ENCODE assay signal across 19 mouse cellular contexts in genomic region chr3:106515016-106515415, GRCm38 (mm10). TPM values are rescaled to one million over a fixed set of nuclear protein-coding genes. Genes with fewer than 3 reads are reported as not detected.
A peak's percentile ranks its signal among the peaks of the same experiment; 100 is the strongest.
DNase-seq lines count a peak whose midpoint lies in the region; ATAC-seq and TF ChIP-seq lines count a peak whose summit lies in the region.
"Had no signal": no experiment of that assay in that cellular context is flagged by ENCODE, and none has a peak within 500 bp of the region (broad histone marks: within the 10 kb centered on the region; RNA-seq: fewer than 3 reads in every experiment).

No protein-coding gene starts in this region.

- no peaks in the 10 kb centered on the region for H3K4me1 ChIP-seq in lung, postnatal 0 days (ENCODE audit: insufficient read depth, low read depth, low read length)
- no peaks in the 10 kb centered on the region for H3K4me1 ChIP-seq in lung, adult 2 months (ENCODE audit: control insufficient read depth, insufficient read depth, low read length)
- H3K4me1 ChIP-seq in liver, embryonic 12.5 days, result no peaks in the 10 kb centered on the region
- H3K4me1 ChIP-seq in liver, embryonic 15.5 days (replicated peaks), result no peaks in the 10 kb centered on the region
- H3K4me1 ChIP-seq: forebrain, embryonic 15.5 days; heart, embryonic 15.5 days; hindbrain, embryonic 13.5 days had no signal

- H3K27ac ChIP-seq in lung, postnatal 0 days (ENCODE audit: low read length), result peak overlapping the region; percentile 47; the same call in 1 of the 2 replicates
- H3K27ac ChIP-seq in liver, embryonic 12.5 days, result no peak overlapping the region
- H3K27ac ChIP-seq in liver, embryonic 15.5 days (replicated peaks), result no peak overlapping the region
- H3K27ac ChIP-seq: forebrain, embryonic 15.5 days; heart, adult 2 months; heart, embryonic 15.5 days; hindbrain, embryonic 13.5 days had no signal

- no peaks in the 10 kb centered on the region for H3K27me3 ChIP-seq in lung, postnatal 0 days (replicated peaks; ENCODE audit: insufficient read depth, low read length)
- H3K27me3 ChIP-seq in liver, embryonic 12.5 days (replicated peaks), result no peaks in the 10 kb centered on the region
- H3K27me3 ChIP-seq in liver, embryonic 15.5 days, result no peaks in the 10 kb centered on the region
- H3K27me3 ChIP-seq: CH12.LX; forebrain, embryonic 15.5 days; heart, embryonic 15.5 days; hindbrain, embryonic 13.5 days; Patski had no signal

- no peak for ATAC-seq in lung, postnatal 0 days
- ATAC-seq in liver, embryonic 12.5 days, result 0 out of 2 replicates have a peak, but pooled peaks have one; percentile 32
- peak; percentile 67 for ATAC-seq in liver, embryonic 15.5 days (ENCODE audit: insufficient read depth)
- ATAC-seq in inflammation-experienced regulatory T-cells, adult 6 months, result no peak
- ATAC-seq: activated CD4-positive, CD25-positive, alpha-beta regulatory T cell, adult 4 months; forebrain, embryonic 15.5 days; Patski had no signal

- H3K36me3 ChIP-seq in lung, postnatal 0 days (ENCODE audit: insufficient read depth, low read length), result no peaks in the 10 kb centered on the region
- H3K36me3 ChIP-seq in liver, embryonic 12.5 days, result no peaks in the 10 kb centered on the region
- peaks cover 3% of the 10 kb centered on the region; the same call in 1 of the 2 replicates for H3K36me3 ChIP-seq in liver, embryonic 15.5 days (replicated peaks)
- H3K36me3 ChIP-seq: forebrain, embryonic 15.5 days; heart, embryonic 15.5 days had no signal

- no peak for TF ChIP-seq EP300 in lung, postnatal 0 days (IDR thresholded peaks at IDR 0.05)

- peak; percentile 19 for DNase-seq in lung, postnatal 0 days (ENCODE audit: low spot score)
- no peak for DNase-seq in lung, adult 2 months
- no peak for DNase-seq in gastrocnemius, postnatal 14 days
- DNase-seq: adrenal gland, postnatal 14 days; cerebellum, adult 11-12 months; cerebellum, adult 9-11 months; gastrocnemius, postnatal 10 days; heart, adult 2 months; heart, postnatal 14 days had no signal

- no peak for TF ChIP-seq CTCF in lung, postnatal 0 days (IDR thresholded peaks at IDR 0.05)
- no peak for TF ChIP-seq CTCF in lung, adult 2 months (IDR thresholded peaks at IDR 0.05; ENCODE audit: insufficient read depth, low read length)

- H3K4me3 ChIP-seq in lung, postnatal 0 days (ENCODE audit: low read depth, low read length), result no peak overlapping the region
- H3K4me3 ChIP-seq in lung, adult 2 months (replicated peaks; ENCODE audit: extremely low read depth, low read depth, low read length), result no peak overlapping the region
- no peak overlapping the region for H3K4me3 ChIP-seq in liver, embryonic 12.5 days
- H3K4me3 ChIP-seq in liver, embryonic 15.5 days (replicated peaks), result no peak overlapping the region
- H3K4me3 ChIP-seq: forebrain, embryonic 15.5 days; heart, adult 2 months; heart, embryonic 15.5 days; hindbrain, embryonic 13.5 days had no signal

- no peak overlapping the region for H3K4me2 ChIP-seq in lung, postnatal 0 days (replicated peaks; ENCODE audit: low read depth, low read length)
- no peak overlapping the region for H3K4me2 ChIP-seq in liver, embryonic 12.5 days
- no peak overlapping the region for H3K4me2 ChIP-seq in liver, embryonic 15.5 days
- H3K4me2 ChIP-seq: forebrain, embryonic 15.5 days; heart, embryonic 11.5 days; heart, embryonic 15.5 days; hindbrain, embryonic 13.5 days had no signal

- H3K9ac ChIP-seq in lung, postnatal 0 days (replicated peaks; ENCODE audit: low read depth), result no peak overlapping the region
- no peak overlapping the region for H3K9ac ChIP-seq in liver, embryonic 12.5 days
- no peak overlapping the region for H3K9ac ChIP-seq in liver, embryonic 15.5 days
- H3K9ac ChIP-seq: forebrain, embryonic 15.5 days; heart, embryonic 15.5 days; hindbrain, embryonic 13.5 days had no signal

- intact Hi-C loops in gastrocnemius, postnatal 14 days (cut with DNase I; ENCODE audit: low total_unique reads), result no loop called here

- WGBS in lung, postnatal 0 days, result 62% methylated on average over 6 of the region's 6 CpGs
- 63% methylated on average over 6 of the region's 6 CpGs for whole genome bisulfite sequencing in lung, adult 2 months
- WGBS in liver, embryonic 12.5 days (ENCODE audit: insufficient replicate concordance), result 72% methylated on average over 6 of the region's 6 CpGs
- 70% methylated on average over 6 of the region's 6 CpGs for WGBS in liver, embryonic 15.5 days (ENCODE audit: insufficient replicate concordance)

- no peaks in the 10 kb centered on the region for H3K9me3 ChIP-seq in lung, postnatal 0 days (ENCODE audit: low read length)
- no peaks in the 10 kb centered on the region for H3K9me3 ChIP-seq in liver, embryonic 12.5 days (replicated peaks)
- no peaks in the 10 kb centered on the region for H3K9me3 ChIP-seq in liver, embryonic 15.5 days (replicated peaks)
- H3K9me3 ChIP-seq: forebrain, embryonic 15.5 days; heart, embryonic 15.5 days; hindbrain, embryonic 13.5 days had no signal

- no peak for TF ChIP-seq POLR2A in lung, adult 2 months (IDR thresholded peaks at IDR 0.05; ENCODE audit: borderline replicate concordance, extremely low read depth, low read depth, low read length)

RNA-seq across cellular contexts. Expression of gene Dram2, which starts 32.6 kb away (rescaled TPM):
- 155 and 168 TPM in 2 replicates for polyA plus RNA-seq in lung, postnatal 0 days (2015; fragmentation: Nextera tagmentation; extraction: Ambion mirVana)
- polyA plus RNA-seq in lung, adult 2 months (2012; rRNA removed), result 43.6 and 65.9 TPM in 2 replicates
- 23.9 and 24.9 TPM in 2 replicates for polyA plus RNA-seq in liver, embryonic 12.5 days (2016; fragmentation: Nextera tagmentation; extraction: Ambion mirVana)
- polyA plus RNA-seq in liver, embryonic 15.5 days (2015; fragmentation: Nextera tagmentation; extraction: Ambion mirVana), result 32.1 TPM in 2 replicates
- polyA plus RNA-seq in inflammation-experienced regulatory T-cells, adult 6 months (2017; shearing (Covaris generic)), result 10 to 100 TPM; 49.5 to 55.4 (median 54.2) TPM
- 10 to 100 TPM; 60.9 to 69.0 TPM for total RNA-seq in gastrocnemius, postnatal 14 days (2021)

RNA-seq across cellular contexts. Expression of gene Cept1, which starts 32.6 kb away (rescaled TPM):
- 74.1 and 80.4 TPM in 2 replicates for polyA plus RNA-seq in lung, postnatal 0 days (2015; fragmentation: Nextera tagmentation; extraction: Ambion mirVana)
- 15.6 and 25.2 TPM in 2 replicates for polyA plus RNA-seq in lung, adult 2 months (2012; rRNA removed)
- polyA plus RNA-seq in liver, embryonic 12.5 days (2016; fragmentation: Nextera tagmentation; extraction: Ambion mirVana), result 23.2 and 31.3 TPM in 2 replicates
- 29.6 and 31.1 TPM in 2 replicates for polyA plus RNA-seq in liver, embryonic 15.5 days (2015; fragmentation: Nextera tagmentation; extraction: Ambion mirVana)
- polyA plus RNA-seq in inflammation-experienced regulatory T-cells, adult 6 months (2017; shearing (Covaris generic)), result 100 to 1,000 TPM; 125 to 133 (median 127) TPM
- total RNA-seq in gastrocnemius, postnatal 14 days (2021), result 10 to 100 TPM; 14.7 to 16.1 TPM

RNA-seq across cellular contexts. Expression of gene Dennd2d, which starts 32.8 kb away (rescaled TPM):
- polyA plus RNA-seq in lung, postnatal 0 days (2015; fragmentation: Nextera tagmentation; extraction: Ambion mirVana), result 19.6 and 20.8 TPM in 2 replicates
- polyA plus RNA-seq in lung, adult 2 months (2012; rRNA removed), result 8.7 and 12.7 TPM in 2 replicates
- 4.6 and 4.9 TPM in 2 replicates for polyA plus RNA-seq in liver, embryonic 12.5 days (2016; fragmentation: Nextera tagmentation; extraction: Ambion mirVana)
- 3.8 and 4.3 TPM in 2 replicates for polyA plus RNA-seq in liver, embryonic 15.5 days (2015; fragmentation: Nextera tagmentation; extraction: Ambion mirVana)
- polyA plus RNA-seq in inflammation-experienced regulatory T-cells, adult 6 months (2017; shearing (Covaris generic)), result 100 to 1,000 TPM; 110 to 379 (median 324) TPM
- under 1 TPM; 0.09 to 0.10 TPM for total RNA-seq in gastrocnemius, postnatal 14 days (2021)

Comparison
In these comparisons a context has a peak if more than half of its experiments do, and no peak if none do; other contexts are left out.
1. ATAC-seq: peak in liver, embryonic 12.5 days (single experiment) and liver, embryonic 15.5 days (single experiment); none in lung, postnatal 0 days (single experiment) and inflammation-experienced regulatory T-cells, adult 6 months (single experiment).